Mouse (Mus musculus) spleen, adult 2 months (tissue): ENCODE measurements at regions not wholly inside any gene's neighbourhood (a gene's known extent, or its start where the extent isn't known, plus 50 kb on each side); places are given as distances from the start of the nearest gene placed in this dataset.
"Not testable (repeated sequence)": the region's sequence is repeated elsewhere in the genome, so short reads cannot be mapped to it uniquely, and the experiment has no call there.

Source experiments
- DNase-seq, 2 experiments: peaks; one replicate each; pipeline versions ENCODE4 v3.0.0 to v3.0.0-alpha.2; 2012 to 2021; ENCODE audit warnings: low spot score in 2 of 2, low read depth in 1 of 2
- H3K27ac ChIP-seq: fragments of 200-500 bp; 2 replicates; pipeline ENCODE4 v1.5.1; 2012; ENCODE audit warnings: low read length, inconsistent platforms; ENCODE audit not compliant: insufficient read depth
- H3K27me3 ChIP-seq: fragments of 200-500 bp; 2 replicates; pipeline ENCODE4 v1.6.1; 2012; ENCODE audit warnings: mild to moderate bottlenecking, moderate library complexity, low read length, inconsistent platforms; ENCODE audit not compliant: control insufficient read depth, insufficient read depth
- H3K36me3 ChIP-seq: fragments of 200-500 bp; 2 replicates; pipeline ENCODE4 v1.6.1; 2012; ENCODE audit warnings: mild to moderate bottlenecking, low read length, inconsistent platforms; ENCODE audit not compliant: control insufficient read depth, insufficient read depth
- H3K4me1 ChIP-seq: fragments of 200-500 bp; 2 replicates; pipeline ENCODE4 v1.6.1; 2011; ENCODE audit warnings: inconsistent platforms; ENCODE audit not compliant: control insufficient read depth, insufficient read depth, insufficient read length
- H3K4me3 ChIP-seq: fragments of 200-500 bp; 2 replicates; pipeline ENCODE4 v1.5.1; 2011; ENCODE audit warnings: mild to moderate bottlenecking, inconsistent platforms; ENCODE audit not compliant: insufficient read depth, insufficient read length; ENCODE audit errors: extremely low read depth
- CTCF ChIP-seq: fragments of 200-500 bp; IDR thresholded peaks from 2 replicates; pipeline ENCODE4 v1.5.1; 2011; ENCODE audit warnings: mild to moderate bottlenecking, inconsistent platforms; ENCODE audit not compliant: insufficient read depth, insufficient read length, insufficient replicate concordance; ENCODE audit errors: extremely low read depth
- POLR2A ChIP-seq: fragments of 200-500 bp; IDR thresholded peaks from 2 replicates; pipeline ENCODE4 v1.6.1; 2011; ENCODE audit warnings: low read depth, low read length, inconsistent platforms
- WGBS: fragments of 180-500 bp; shearing (Covaris S2); methylation state at CpG from one replicate; pipeline ENCODE4 v1.1.7; 2018; 5-methylcytosine and 5-hydroxymethylcytosine counted together

GRCm38 (mm10) chr9:41426698-41427097 is 265.2 kb upstream of the Ubash3b start:
- Histone ChIP-seq H3K27ac (no peak overlapping the region), H3K4me1 (no peaks in the 10 kb centered on the region), H3K4me3 (no peak overlapping the region), H3K27me3 (no peaks in the 10 kb centered on the region), H3K36me3 (no peaks in the 10 kb centered on the region)
- DNase-seq, result no peak
- WGBS, result 46% methylated on average over 7 of the region's 7 CpGs
- TF ChIP-seq POLR2A (no peak), CTCF (no peak)

- TF ChIP-seq POLR2A (no peak), CTCF (no peak)
- DNase-seq, result no peak
- H3K27ac ChIP-seq, result no peak overlapping the region
- no peaks in the 10 kb centered on the region for H3K36me3 ChIP-seq
- no peak overlapping the region for H3K4me3 ChIP-seq
- H3K4me1 ChIP-seq, result no peaks in the 10 kb centered on the region
- WGBS, result 93% methylated on average over 6 of the region's 6 CpGs
- no peaks in the 10 kb centered on the region for H3K27me3 ChIP-seq
Observed at GRCm38 (mm10) chr9:41425225-41425624, 263.7 kb upstream of the Ubash3b start.

GRCm38 (mm10) chr9:41413791-41414190 is 252.3 kb upstream of the Ubash3b start:
- no peak for DNase-seq
- 74% methylated on average over 3 of the region's 3 CpGs for WGBS
- TF ChIP-seq POLR2A, result no peak
- TF ChIP-seq CTCF, result no peak
- Histone ChIP-seq H3K27ac (no peak overlapping the region), H3K4me1 (no peaks in the 10 kb centered on the region), H3K27me3 (no peaks in the 10 kb centered on the region), H3K36me3 (no peaks in the 10 kb centered on the region), H3K4me3 (no peak overlapping the region)

- H3K27me3 ChIP-seq, result not testable (repeated sequence)
Observed at GRCm38 (mm10) chr9:41413091-41413490, 251.6 kb upstream of the Ubash3b start.

GRCm38 (mm10) chr9:41412174-41412757 is 250.8 kb upstream of the Ubash3b start:
- no peak for DNase-seq
- WGBS, result 67% methylated on average over 5 of the region's 5 CpGs
- H3K27ac ChIP-seq, result no peak overlapping the region
- no peaks in the 10 kb centered on the region for H3K4me1 ChIP-seq
- no peak for TF ChIP-seq CTCF
- TF ChIP-seq POLR2A, result no peak
- no peaks in the 10 kb centered on the region for H3K36me3 ChIP-seq
- no peaks in the 10 kb centered on the region for H3K27me3 ChIP-seq
- H3K4me3 ChIP-seq, result no peak overlapping the region

More at GRCm38 (mm10) chr9:41413091-41413490, 251.6 kb upstream of the Ubash3b start:
- not testable (repeated sequence) for H3K4me1 ChIP-seq, H3K4me3 ChIP-seq, H3K36me3 ChIP-seq, DNase-seq, H3K27ac ChIP-seq

GRCm38 (mm10) chr9:41408301-41408700 is 246.8 kb upstream of the Ubash3b start:
- H3K27me3 ChIP-seq, result no peaks in the 10 kb centered on the region
- TF ChIP-seq CTCF, result no peak
- no peak for TF ChIP-seq POLR2A

GRCm38 (mm10) chr9:41407078-41407477 is 245.6 kb upstream of the Ubash3b start:
- no peaks in the 10 kb centered on the region for H3K36me3 ChIP-seq
- no peaks in the 10 kb centered on the region for H3K27me3 ChIP-seq
- WGBS, result 73% methylated on average over 2 of the region's 2 CpGs
- H3K27ac ChIP-seq, result no peak overlapping the region
- no peak overlapping the region for H3K4me3 ChIP-seq
- TF ChIP-seq POLR2A (no peak), CTCF (no peak)
- H3K4me1 ChIP-seq, result no peaks in the 10 kb centered on the region
- no peak for DNase-seq

More at GRCm38 (mm10) chr9:41408301-41408700, 246.8 kb upstream of the Ubash3b start:
- WGBS, result 36% methylated on average over 2 of the region's 2 CpGs
- no peaks in the 10 kb centered on the region for H3K36me3 ChIP-seq
- H3K4me1 ChIP-seq, result no peaks in the 10 kb centered on the region
- DNase-seq, result no peak
- no peak overlapping the region for H3K27ac ChIP-seq
- no peak overlapping the region for H3K4me3 ChIP-seq

- no peak for DNase-seq
- WGBS, result 91% methylated on average over 3 of the region's 3 CpGs
- Histone ChIP-seq H3K27me3 (no peaks in the 10 kb centered on the region), H3K4me1 (no peaks in the 10 kb centered on the region), H3K27ac (no peak overlapping the region), H3K4me3 (no peak overlapping the region), H3K36me3 (no peaks in the 10 kb centered on the region)
- TF ChIP-seq POLR2A (no peak), CTCF (no peak)
Observed at GRCm38 (mm10) chr9:41402942-41403341, 241.4 kb upstream of the Ubash3b start.
